Mouse (Mus musculus): ENCODE measurements around the gene Plekhg6. TPM values are rescaled to one million over a fixed set of nuclear protein-coding genes. Genes with fewer than 3 reads are reported as not detected.

Plekhg6 gene
- total RNA-seq, 2 experiments from 2014 or later, result 0.13 to 0.17 TPM

- DNase-seq (ENCODE audit: low spot score in 2 of 2), result no peak
Observed at GRCm38 (mm10) chr6:125354352-125355151, 26.0 kb downstream of the Plekhg6 start.

DNA sequence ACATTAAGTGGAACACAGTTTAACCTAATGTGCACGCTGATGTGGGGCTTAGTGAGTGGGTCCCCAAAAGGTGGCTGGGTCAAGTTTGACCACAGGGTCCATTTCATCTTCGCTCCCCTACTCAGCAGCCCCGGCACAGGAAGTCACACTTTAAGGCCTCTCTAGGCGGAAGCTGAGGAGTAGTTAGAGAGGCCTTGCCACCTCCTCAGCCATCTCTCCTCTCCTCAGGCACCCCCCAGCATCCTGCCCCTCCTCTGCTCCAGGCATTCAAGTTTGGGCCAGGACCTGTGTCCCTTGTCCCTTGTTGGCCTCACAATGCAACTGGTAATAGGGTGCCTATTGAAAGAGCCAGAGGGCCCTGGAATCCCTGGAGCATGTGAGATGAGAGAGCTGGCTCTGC is 26.9 kb downstream of the Plekhg6 start:
- DNase-seq (ENCODE audit: low spot score in 2 of 2), result no peak

DNA sequence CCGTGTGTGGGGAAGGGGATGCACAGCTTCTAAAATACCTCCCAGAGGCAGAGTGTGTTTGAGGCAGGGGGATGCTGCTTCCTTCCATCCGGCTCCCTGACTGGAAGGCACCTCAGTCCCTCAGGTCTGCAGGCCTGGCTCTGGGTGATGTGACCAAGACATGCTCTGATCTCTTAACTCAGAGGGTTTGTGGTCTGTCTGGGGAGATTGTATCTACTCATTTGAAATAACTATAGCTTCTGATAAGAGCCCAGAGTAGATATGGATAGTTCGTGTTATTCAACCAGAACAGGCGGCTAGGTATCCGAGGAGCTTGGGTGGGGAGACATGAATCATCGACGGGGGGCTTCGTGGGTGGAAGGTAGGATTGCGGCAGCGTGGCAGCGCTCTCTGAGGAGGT is 27.4 kb downstream of the Plekhg6 start:
- DNase-seq (ENCODE audit: low spot score in 2 of 2), result no peak

DNA sequence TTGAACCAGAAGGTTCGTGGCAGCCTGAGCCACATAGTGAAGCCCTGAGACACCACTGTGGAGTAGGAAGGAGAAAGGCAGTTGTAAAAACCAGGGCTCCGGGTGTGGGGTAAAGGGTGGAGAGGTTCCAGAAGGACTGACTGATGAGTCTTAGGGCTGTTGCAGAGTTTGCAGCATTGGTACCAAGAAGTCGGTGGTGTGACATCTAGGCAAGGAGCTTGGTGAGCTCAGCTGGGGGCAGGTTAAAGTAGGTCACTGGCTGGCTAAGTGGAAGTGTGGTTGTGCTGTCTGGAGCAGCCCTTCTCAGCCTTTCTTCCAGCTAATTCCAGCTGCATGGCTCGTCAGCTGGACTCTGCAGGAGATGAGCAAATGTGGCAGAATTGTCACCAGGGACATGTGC is 27.8 kb downstream of the Plekhg6 start:
- no peak for DNase-seq (ENCODE audit: low spot score in 2 of 2)

DNA sequence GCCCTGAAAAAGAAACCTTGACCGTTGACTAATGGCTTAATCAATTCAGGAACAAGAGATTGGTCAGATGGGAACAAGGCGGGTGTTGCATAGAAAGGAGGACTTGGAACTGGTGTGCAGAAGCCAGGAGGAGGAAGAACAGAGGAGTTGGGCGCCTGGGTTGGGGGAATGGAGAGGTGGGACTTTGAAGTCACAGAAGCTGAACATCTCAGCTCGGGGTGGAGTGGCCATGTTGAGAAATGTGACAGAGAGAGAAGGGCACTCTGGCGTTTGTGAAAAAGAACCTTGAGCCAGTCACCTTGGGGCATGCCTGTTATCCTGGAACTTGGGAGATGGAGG is 28.6 kb downstream of the Plekhg6 start:
- DNase-seq (ENCODE audit: low spot score in 2 of 2), result no peak

DNA sequence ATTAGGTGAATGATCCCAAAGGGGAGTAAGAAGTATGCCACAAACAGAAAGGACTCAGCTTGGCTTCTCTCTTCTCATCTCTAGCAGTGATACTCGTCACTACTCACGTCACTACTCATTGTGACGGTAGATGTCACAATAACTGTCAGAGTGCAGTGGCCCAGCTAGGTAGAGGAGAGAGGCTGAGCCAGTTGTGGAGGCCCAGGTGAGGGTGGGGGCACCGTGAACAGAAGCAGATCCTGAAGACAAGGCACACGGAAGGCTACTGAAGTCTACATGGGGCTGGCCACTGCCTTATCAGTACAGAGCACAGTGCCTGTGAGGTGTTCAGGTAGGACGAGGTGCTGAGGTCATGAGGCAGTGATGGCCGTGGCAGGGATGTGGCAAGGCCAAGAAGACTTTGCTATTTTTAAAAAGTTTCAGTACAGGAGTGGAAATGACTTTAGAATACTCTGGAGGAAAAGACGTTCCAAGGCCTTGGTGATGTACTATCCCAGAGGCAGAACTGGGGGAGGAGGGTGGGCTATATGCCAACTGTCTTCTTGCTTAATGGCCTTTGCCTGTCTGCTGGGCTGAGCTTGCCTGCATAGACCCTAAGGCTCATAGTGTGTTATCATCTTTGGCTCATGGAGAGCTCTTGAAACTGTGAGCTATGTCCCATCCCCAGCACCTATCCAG is 29.1 kb downstream of the Plekhg6 start:
- DNase-seq (ENCODE audit: low spot score in 2 of 2), result no peak

GRCm38 (mm10) chr6:125350995-125351324 is 29.6 kb downstream of the Plekhg6 start:
- DNase-seq (ENCODE audit: low spot score in 2 of 2), result no peak

DNA sequence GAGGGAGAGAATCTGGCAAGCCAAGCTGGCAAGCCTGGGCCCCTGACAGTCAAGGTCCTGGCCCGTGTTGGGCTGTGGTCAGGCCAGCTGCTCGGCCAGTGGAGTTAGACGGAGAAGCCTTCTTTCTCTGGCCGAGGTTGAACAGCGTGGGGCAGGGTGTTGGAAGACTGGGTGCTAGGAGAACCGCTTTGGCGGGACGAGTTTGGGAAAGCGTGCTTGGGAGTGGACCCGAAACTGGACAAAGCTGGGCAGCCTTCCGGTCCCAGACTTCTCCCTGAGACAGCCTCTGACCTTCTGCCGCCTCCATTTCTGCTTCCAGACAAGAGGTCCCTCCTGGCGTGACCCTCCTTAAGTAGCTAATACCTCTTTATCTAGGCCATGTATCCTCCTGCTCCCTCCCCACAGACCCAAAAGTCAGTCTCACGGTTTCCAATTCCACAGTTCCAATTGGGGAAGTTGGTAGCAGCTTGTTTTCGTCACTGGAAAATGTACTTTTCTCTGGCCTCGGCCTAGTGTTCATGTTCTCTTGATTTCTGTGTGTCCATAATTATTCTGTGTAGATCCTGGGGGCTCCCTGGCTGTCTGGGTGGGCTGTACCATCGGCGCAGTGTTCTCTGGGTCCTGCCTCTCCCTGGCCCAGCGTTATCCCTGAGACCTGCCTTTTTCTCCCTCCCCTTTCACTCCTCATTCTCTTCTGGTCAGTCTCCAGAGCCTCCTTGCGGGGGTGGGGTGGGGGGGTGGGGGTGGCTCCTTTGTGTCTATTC is 30.2 kb downstream of the Plekhg6 start:
- DNase-seq (ENCODE audit: low spot score in 2 of 2), result no peak

DNA sequence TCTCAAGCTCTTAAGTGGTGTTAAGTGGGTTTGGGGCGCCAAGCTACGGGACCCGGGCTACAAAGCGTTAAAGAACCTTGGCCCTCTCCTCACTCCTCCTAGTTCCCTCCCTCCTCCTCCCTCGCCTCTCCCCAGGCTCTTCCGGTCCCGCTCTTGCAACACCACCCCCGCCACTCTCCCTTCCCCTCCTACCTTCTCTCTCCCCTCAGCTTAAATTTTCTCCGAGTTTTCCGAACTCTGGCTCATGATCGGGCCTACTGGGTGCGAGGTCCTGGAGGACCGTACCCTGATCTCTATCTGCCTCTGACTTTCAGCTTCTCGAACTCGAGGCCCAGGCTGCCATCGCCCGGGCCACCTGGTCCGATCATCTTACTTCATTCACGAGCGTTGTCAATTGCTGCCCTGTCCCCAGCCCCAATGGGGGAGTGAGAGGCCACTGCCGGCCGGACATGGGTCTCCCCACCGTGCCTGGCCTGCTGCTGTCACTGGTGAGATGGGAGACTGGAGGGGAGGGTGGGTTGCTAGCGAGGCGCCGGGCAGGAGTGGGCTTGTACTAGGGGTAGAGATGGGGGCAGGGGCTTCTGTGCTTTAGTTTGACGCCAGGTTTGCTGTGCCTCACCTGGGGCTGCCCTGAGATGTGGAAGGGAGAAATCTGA is 30.9 kb downstream of the Plekhg6 start:
- no peak for DNase-seq (ENCODE audit: low spot score in 2 of 2)

GRCm38 (mm10) chr6:125348721-125349574 is 31.6 kb downstream of the Plekhg6 start, which contains the start of gene Tnfrsf1a:
Gene Tnfrsf1a, plus strand, starts transcription at chr6:125349362.
- no peak for DNase-seq (ENCODE audit: low spot score in 2 of 2)

DNA sequence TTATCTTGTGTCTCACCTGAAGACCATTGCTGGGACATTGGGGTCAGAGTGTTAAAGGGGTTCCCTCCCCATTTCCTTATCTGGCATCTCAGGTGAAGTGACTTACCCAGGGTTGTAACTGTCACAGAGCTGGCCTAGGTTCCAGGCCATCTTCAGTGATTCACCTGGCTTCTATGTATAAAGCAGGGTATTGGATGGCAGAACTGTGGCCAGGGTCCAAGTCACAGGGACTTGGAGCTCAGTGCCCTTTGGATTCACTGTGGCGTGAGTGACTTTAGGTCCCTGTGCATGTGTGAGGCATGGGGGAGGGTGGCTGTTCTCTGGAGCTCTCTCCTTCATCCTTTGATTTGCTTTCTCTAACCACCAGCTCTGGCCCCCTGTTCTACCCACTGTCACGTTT is 34.6 kb downstream of the Plekhg6 start:
- no peak for DNase-seq (ENCODE audit: low spot score in 2 of 2)

DNA sequence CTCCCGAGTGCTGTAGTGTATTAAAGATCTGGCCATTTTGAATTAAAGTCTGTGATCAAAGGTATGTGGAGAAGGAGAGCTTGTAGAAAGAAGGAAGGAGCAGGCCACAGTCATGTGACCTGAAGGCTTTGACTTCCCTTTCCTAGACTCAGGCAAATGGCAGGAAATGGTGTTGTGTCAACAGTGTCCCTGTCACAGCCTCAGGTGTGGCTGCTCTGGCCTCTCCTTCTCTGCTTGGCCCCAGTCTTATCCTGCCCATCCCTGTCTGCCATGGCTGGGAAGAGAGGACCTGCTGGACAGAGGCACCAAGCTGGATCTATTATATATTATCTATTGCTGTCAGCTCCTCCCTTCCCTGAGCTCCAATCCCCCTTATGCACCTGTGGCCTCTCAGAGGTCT is 35.0 kb downstream of the Plekhg6 start:
- no peak for DNase-seq (ENCODE audit: low spot score in 2 of 2)

- DNase-seq (ENCODE audit: low spot score in 2 of 2), result no peak
Observed at GRCm38 (mm10) chr6:125344866-125345265, 35.7 kb downstream of the Plekhg6 start.

DNA sequence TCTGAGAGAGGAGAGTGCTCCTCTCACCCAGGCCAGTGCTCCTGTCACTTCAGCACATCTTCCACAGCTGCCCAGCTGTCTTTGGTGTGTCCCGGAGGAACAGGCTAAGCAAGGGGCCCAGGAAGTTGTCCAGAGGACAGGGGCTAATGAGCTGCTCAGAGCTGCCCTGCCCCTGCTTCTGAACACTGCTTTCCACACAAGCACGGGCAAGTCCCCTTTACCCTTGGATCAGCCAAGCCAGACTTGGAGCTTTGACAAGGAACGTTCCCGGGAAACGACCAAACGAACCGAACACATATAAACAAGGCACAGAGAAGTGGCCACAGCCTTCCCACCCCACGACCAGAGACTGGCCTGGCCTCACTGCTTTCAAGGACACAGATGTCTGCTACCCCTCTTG is 36.5 kb downstream of the Plekhg6 start:
- no peak for DNase-seq (ENCODE audit: low spot score in 2 of 2)

GRCm38 (mm10) chr6:125342198-125342597 is 38.4 kb downstream of the Plekhg6 start:
- no peak for DNase-seq (ENCODE audit: low spot score in 2 of 2)

GRCm38 (mm10) chr6:125340244-125340643 is 40.3 kb downstream of the Plekhg6 start:
- DNase-seq (ENCODE audit: low spot score in 2 of 2), result no peak

DNA sequence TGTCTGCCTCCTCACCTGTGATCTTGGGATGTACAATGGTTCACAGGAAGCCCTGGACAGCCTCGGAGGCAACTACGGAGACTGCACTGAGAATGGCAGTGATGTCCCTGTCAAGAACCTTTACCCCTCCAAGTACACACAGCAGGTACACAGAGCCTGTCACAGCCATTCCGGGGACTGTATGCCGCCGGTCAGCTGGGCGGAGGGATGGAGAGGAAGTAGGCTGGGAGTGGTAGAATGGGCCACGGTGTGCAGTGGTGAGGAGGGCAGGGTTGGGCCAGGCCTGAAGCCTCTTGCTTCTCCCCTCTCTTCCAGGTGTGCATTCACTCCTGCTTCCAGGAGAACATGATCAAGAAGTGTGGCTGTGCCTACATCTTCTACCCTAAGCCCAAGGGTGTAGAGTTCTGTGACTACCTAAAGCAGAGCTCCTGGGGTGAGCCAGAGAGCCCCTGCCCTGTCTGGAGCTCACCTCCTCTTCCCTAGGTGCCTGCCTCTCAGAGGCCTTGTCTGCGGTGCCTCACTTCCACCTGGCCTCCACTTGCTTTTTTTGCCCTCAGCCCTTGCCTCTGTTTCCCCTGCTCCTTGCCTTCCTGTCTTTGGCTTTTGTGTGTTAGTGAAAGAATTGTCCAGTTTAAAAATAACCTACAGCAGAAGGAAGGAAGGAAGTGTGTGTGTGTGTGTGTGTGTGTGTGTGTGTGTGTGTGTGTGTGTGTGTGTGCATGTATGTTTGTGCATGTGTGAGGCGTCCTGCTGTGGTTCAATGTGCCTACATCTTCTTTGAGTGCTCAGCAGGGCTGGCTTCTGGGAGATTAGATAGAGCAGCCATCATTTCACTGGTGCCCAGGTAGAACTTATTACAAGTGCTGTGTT is 41.6 kb downstream of the Plekhg6 start:
- DNase-seq (ENCODE audit: low spot score in 2 of 2), result no peak

DNA sequence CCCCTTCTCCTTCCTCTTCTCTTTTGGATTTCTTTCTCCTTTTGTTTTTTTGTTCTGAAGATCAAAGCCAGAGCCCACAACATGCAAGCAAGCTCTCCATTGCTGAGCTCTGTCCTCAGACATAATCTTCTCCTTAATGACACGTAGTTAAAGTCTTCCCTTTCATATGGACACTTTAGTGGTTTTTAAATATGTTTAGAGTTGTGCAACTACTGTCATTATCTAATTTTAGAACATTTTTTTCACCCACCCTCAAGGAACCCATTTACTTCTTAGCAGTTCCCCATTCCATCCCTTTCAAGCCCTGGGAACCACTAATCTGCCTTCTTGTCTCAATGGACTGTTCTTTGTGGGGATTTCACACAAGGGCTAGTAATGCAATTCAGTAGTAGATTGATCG is 46.2 kb downstream of the Plekhg6 start:
- no peak for DNase-seq (ENCODE audit: low spot score in 2 of 2)

DNA sequence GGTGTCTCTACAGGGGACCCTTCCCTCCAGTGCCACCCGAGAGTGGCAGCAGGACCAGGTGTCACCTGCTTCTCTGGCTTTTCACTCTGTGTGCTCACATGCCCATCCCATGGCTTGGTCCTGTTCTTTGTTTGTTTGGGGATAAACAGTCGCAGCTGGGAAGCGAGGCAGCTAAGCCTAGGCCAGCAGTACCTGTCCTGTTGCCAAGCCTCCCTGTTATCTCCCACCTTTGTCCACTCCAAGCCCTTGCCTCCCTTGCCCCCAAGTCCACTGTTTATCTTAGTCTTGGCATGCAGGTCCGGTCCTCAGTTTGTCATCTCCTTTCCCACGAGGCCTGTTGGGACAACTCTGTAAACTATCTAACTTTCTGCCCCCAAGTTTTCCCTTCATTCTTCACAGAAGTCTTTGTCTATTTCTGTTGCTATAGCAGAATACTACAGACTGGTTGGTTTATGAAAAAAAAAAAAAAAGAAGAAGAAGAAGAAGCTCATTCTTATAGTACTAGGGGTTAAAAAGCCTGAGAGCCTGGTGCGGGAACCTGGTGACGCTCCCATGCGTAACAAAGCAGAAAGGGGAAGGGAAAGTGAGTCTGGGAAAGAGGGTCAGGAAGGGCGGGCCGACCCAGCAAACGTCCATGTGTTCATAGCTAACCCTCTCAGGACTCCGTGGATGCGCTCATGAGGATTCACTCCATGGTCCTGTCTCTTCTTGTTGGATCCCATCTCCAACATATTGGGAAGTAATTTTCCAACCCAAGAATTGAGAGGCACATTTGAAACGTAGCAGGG is 47.3 kb downstream of the Plekhg6 start:
- DNase-seq (ENCODE audit: low spot score in 2 of 2), result no peak
